Mouse (Mus musculus): Measurements from ENCODE around the gene Nrf1. TPM values are rescaled to one million over a fixed set of nuclear protein-coding genes. Genes with fewer than 3 reads are reported as not detected.

Nrf1 gene
- polyA plus RNA-seq, 1 experiment from 2014 or later, result 60.9 TPM

DNA sequence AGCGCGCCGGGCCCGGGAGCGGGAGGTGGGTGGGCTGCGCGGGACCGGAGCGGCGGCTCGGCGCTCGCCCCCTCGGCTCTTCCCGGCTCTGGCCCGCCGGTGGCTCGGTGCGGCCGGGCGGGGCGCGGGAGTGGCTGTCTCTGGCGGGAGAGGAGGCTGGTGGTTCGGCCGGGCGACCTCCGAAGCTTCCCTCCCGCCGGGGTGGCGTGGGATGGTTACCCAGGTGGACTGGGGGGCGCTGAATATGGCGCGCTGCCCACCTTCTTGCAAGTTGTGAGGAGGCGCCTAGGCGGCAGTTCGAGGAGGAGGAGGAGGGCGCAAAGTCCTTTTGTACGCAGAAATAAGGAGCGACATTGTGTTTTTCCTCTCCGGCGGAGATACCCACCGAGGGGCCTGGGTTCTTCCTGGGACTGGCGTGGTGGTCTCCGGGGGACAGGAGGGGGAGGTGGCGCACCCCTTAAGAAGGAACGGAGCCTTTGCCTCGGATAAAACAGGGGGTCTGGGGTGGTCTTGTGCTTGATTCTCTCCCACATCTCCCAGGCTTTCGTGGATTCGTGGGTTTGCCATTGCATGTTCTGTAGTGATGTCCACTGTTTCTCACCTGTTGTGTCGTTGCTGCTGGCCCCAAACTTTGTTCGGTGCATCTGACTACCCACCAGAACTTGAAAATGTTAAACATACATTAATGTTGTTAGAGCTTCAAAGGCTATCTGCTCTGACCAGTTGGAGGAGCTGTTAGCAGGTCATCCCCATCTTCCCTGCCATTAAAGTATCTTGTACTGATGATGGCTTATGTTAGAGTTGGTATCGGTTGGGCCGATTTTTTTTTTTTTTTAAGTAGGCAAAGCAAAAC lies 939 bp downstream of the Nrf1 start:
- H3K4me2 ChIP-seq (replicated peaks; ENCODE audit: low read depth, low read length), result peak overlapping the region; percentile 68
- H3K9ac ChIP-seq (replicated peaks; ENCODE audit: low read depth, low read length), result peak overlapping the region; percentile 100
- peak overlapping the region; percentile 97 for H3K4me3 ChIP-seq (ENCODE audit: low read depth, low read length)
- H3K27ac ChIP-seq (ENCODE audit: low read length), result peak overlapping the region; percentile 100
- H3K36me3 ChIP-seq (ENCODE audit: control insufficient read depth, insufficient read depth, low read length), result no peaks in the 10 kb centered on the region; the same call in 1 of the 2 replicates
- peaks cover 12% of the 10 kb centered on the region for H3K4me1 ChIP-seq (ENCODE audit: control insufficient read depth, insufficient read depth, low read length)
- ATAC-seq (ENCODE audit: insufficient number of reproducible peaks, insufficient read depth, low FRiP score, low read depth), result peak; percentile 54
- H3K9me3 ChIP-seq (ENCODE audit: control insufficient read depth, low read depth, low read length), result no peaks in the 10 kb centered on the region
- under 1% methylated on average over 46 of the region's 54 CpGs for WGBS
- no peaks in the 10 kb centered on the region for H3K27me3 ChIP-seq (ENCODE audit: control insufficient read depth, insufficient read depth, low read length)

DNA sequence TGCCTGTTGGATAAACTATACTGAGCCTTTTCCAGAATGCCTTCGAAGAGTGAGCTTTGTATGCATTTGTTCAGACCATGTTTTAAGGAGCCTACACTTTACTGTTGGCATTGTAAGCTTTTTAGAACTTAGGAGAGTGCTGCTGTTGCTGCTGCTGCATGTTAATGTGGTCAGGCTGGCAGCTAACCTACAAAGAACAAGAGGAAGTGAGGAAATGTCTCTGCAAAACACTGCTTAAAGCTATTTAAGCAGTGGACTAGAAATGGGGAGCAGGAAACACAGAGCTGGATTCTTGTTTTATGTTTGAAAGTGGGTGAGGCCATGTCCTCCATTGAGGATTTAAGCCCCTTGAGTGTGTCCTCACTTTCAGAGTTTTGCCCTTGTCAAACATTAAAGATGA lies 5.3 kb downstream of the Nrf1 start:
- Histone ChIP-seq H3K4me2 (replicated peaks; ENCODE audit: low read depth, low read length) (no peak overlapping the region), H3K4me3 (ENCODE audit: low read depth, low read length) (no peak overlapping the region), H3K9ac (replicated peaks; ENCODE audit: low read depth, low read length) (no peak overlapping the region), H3K27ac (ENCODE audit: low read length) (no peak overlapping the region), H3K4me1 (ENCODE audit: control insufficient read depth, insufficient read depth, low read length) (peaks cover 9% of the 10 kb centered on the region; the same call in 1 of the 2 replicates), H3K36me3 (ENCODE audit: control insufficient read depth, insufficient read depth, low read length) (no peaks in the 10 kb centered on the region; the same call in 1 of the 2 replicates), H3K27me3 (ENCODE audit: control insufficient read depth, insufficient read depth, low read length) (no peaks in the 10 kb centered on the region), H3K9me3 (ENCODE audit: control insufficient read depth, low read depth, low read length) (no peaks in the 10 kb centered on the region)
- 78% methylated on average over 1 of the region's 1 CpGs for WGBS
- no peak for ATAC-seq (ENCODE audit: insufficient number of reproducible peaks, insufficient read depth, low FRiP score, low read depth)

DNA sequence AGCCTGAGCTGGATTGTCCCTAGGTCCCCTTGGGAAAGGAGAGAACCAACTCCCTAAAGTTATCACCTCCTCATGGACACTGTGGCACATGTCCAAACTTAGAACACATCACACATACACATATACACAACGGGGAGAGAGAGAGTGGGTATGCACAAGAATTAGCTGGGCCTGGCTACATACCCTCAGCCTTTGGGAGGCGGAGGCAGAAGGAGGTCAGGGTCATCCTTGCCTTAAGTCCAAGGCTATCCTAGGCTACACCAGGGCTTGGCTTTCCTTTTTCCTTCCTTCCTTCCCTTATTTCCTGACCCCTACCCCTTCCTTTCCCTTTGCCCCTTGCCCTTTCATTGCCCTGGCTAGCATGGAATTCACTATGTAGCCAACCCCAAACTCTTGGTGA lies 14.8 kb downstream of the Nrf1 start:
- Histone ChIP-seq H3K4me1 (ENCODE audit: control insufficient read depth, insufficient read depth, low read length) (no peaks in the 10 kb centered on the region), H3K9ac (replicated peaks; ENCODE audit: low read depth, low read length) (no peak overlapping the region), H3K27ac (ENCODE audit: low read length) (no peak overlapping the region), H3K4me3 (ENCODE audit: low read depth, low read length) (no peak overlapping the region), H3K27me3 (ENCODE audit: control insufficient read depth, insufficient read depth, low read length) (no peaks in the 10 kb centered on the region), H3K9me3 (ENCODE audit: control insufficient read depth, low read depth, low read length) (no peaks in the 10 kb centered on the region), H3K4me2 (replicated peaks; ENCODE audit: low read depth, low read length) (no peak overlapping the region), H3K36me3 (ENCODE audit: control insufficient read depth, insufficient read depth, low read length) (no peaks in the 10 kb centered on the region)
- WGBS, result 98% methylated on average over 2 of the region's 2 CpGs
- ATAC-seq (ENCODE audit: insufficient number of reproducible peaks, insufficient read depth, low FRiP score, low read depth), result no peak

DNA sequence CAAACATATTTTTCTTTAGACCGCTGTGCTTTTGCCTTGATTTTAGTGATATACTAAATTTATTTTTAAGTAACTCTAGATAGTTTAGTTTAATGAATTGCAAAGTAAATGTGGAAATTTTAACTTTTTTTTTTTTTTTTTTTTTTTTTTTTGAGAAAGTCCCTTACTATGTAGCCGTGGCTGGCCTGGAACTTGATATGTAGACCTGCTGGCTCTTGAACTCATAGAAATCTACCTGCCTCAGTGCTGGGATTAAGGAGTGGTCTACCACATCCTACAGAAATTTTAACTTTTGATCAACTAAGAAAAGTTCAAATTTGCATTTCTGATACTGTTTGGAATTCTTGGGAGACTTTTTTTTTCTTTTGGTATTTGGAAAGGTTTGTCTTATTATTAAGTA lies 17.6 kb downstream of the Nrf1 start:
- Histone ChIP-seq H3K9ac (replicated peaks; ENCODE audit: low read depth, low read length) (no peak overlapping the region), H3K4me1 (ENCODE audit: control insufficient read depth, insufficient read depth, low read length) (no peaks in the 10 kb centered on the region), H3K27me3 (ENCODE audit: control insufficient read depth, insufficient read depth, low read length) (no peaks in the 10 kb centered on the region), H3K27ac (ENCODE audit: low read length) (no peak overlapping the region), H3K36me3 (ENCODE audit: control insufficient read depth, insufficient read depth, low read length) (no peaks in the 10 kb centered on the region), H3K4me3 (ENCODE audit: low read depth, low read length) (no peak overlapping the region), H3K4me2 (replicated peaks; ENCODE audit: low read depth, low read length) (no peak overlapping the region), H3K9me3 (ENCODE audit: control insufficient read depth, low read depth, low read length) (no peaks in the 10 kb centered on the region)
- ATAC-seq (ENCODE audit: insufficient number of reproducible peaks, insufficient read depth, low FRiP score, low read depth), result no peak
- 89% methylated on average over 2 of the region's 2 CpGs for WGBS

DNA sequence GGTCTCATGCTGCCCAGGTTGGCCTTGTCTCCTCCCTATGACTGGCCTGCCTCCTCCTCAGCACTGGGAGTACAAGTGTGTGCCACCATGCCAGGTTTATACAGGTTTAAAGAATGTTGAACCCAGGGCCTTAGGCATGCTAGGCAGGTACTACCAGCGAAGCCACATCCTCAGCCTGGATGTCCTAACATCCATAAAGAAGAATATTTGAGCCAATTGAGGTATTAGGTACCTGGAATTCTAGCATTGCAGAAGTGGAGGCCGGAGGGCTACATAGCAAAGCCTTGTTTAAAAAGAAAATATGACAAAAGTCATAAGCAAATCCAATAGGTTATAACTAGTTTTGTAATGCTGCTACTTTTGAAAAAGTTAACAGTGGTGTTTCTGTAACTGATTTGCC lies 19.0 kb downstream of the Nrf1 start:
- H3K9ac ChIP-seq (replicated peaks; ENCODE audit: low read depth, low read length), result no peak overlapping the region
- no peak overlapping the region for H3K4me2 ChIP-seq (replicated peaks; ENCODE audit: low read depth, low read length)
- no peaks in the 10 kb centered on the region for H3K36me3 ChIP-seq (ENCODE audit: control insufficient read depth, insufficient read depth, low read length)
- WGBS, result 94% methylated on average over 2 of the region's 2 CpGs
- H3K27me3 ChIP-seq (ENCODE audit: control insufficient read depth, insufficient read depth, low read length), result no peaks in the 10 kb centered on the region
- no peak overlapping the region for H3K4me3 ChIP-seq (ENCODE audit: low read depth, low read length)
- ATAC-seq (ENCODE audit: insufficient number of reproducible peaks, insufficient read depth, low FRiP score, low read depth), result no peak
- H3K9me3 ChIP-seq (ENCODE audit: control insufficient read depth, low read depth, low read length), result no peaks in the 10 kb centered on the region
- no peak overlapping the region for H3K27ac ChIP-seq (ENCODE audit: low read length)
- no peaks in the 10 kb centered on the region for H3K4me1 ChIP-seq (ENCODE audit: control insufficient read depth, insufficient read depth, low read length)

DNA sequence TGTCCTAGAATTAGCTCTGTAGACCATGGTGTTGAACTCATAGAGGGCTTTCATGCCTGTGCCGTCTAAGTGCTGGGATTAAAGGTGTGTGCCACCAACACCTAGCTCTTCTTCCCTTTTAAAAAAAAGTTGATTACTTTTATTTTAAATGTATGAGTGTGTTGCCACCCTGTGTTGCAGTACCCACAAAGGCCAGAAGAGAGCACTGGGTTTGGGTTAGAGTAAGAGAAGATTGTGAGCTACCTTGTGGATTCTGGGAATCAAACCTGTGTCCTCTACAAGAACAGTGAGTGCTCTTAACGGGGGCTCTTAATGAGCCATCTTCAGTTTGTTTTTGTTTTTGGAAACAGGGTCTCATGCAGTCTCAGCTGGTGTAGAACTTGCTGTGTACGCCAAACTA lies 24.7 kb downstream of the Nrf1 start:
- WGBS, result 77% methylated on average over 3 of the region's 3 CpGs
- no peaks in the 10 kb centered on the region for H3K36me3 ChIP-seq (ENCODE audit: control insufficient read depth, insufficient read depth, low read length)
- no peak overlapping the region for H3K27ac ChIP-seq (ENCODE audit: low read length)
- no peak overlapping the region for H3K4me2 ChIP-seq (replicated peaks; ENCODE audit: low read depth, low read length)
- H3K9me3 ChIP-seq (ENCODE audit: control insufficient read depth, low read depth, low read length), result no peaks in the 10 kb centered on the region
- no peak overlapping the region for H3K9ac ChIP-seq (replicated peaks; ENCODE audit: low read depth, low read length)
- no peak for ATAC-seq (ENCODE audit: insufficient number of reproducible peaks, insufficient read depth, low FRiP score, low read depth)
- no peaks in the 10 kb centered on the region for H3K27me3 ChIP-seq (ENCODE audit: control insufficient read depth, insufficient read depth, low read length)
- H3K4me1 ChIP-seq (ENCODE audit: control insufficient read depth, insufficient read depth, low read length), result no peaks in the 10 kb centered on the region
- H3K4me3 ChIP-seq (ENCODE audit: low read depth, low read length), result no peak overlapping the region

DNA sequence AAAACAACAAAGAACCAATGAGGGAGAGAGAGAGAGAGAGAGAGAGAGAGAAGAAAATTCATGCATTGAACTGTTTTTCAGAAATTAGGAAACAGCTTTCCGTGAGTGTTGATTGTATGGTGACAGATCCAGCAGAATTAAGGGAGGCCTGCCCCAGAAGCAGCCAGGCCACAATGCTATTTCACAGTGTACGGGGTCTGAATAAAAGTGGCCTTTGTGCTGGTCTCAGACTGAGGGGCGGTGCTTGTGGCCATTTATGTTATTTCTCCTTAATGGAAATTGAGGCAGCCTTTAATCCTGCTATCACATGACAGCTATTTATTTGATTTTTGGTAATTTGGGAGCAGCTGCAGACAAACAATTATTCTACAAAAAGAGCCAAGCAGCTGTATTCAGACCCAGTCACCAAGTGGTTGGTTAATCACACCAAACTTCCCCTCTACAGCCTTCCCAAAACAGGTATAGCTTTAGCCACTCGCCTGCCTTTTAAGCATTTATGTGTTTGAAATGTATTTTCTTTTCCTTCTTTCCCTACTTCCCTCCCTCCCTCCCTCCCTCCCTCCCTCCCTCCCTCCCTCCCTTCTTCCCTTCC lies 31.2 kb downstream of the Nrf1 start:
- Histone ChIP-seq H3K36me3 (ENCODE audit: control insufficient read depth, insufficient read depth, low read length) (no peaks in the 10 kb centered on the region), H3K9ac (replicated peaks; ENCODE audit: low read depth, low read length) (no peak overlapping the region), H3K27me3 (ENCODE audit: control insufficient read depth, insufficient read depth, low read length) (no peaks in the 10 kb centered on the region), H3K4me1 (ENCODE audit: control insufficient read depth, insufficient read depth, low read length) (no peaks in the 10 kb centered on the region), H3K4me2 (replicated peaks; ENCODE audit: low read depth, low read length) (no peak overlapping the region), H3K4me3 (ENCODE audit: low read depth, low read length) (no peak overlapping the region), H3K27ac (ENCODE audit: low read length) (no peak overlapping the region; the same call in 1 of the 2 replicates), H3K9me3 (ENCODE audit: control insufficient read depth, low read depth, low read length) (no peaks in the 10 kb centered on the region)
- WGBS, result 85% methylated on average over 4 of the region's 4 CpGs
- ATAC-seq (ENCODE audit: insufficient number of reproducible peaks, insufficient read depth, low FRiP score, low read depth), result no peak

DNA sequence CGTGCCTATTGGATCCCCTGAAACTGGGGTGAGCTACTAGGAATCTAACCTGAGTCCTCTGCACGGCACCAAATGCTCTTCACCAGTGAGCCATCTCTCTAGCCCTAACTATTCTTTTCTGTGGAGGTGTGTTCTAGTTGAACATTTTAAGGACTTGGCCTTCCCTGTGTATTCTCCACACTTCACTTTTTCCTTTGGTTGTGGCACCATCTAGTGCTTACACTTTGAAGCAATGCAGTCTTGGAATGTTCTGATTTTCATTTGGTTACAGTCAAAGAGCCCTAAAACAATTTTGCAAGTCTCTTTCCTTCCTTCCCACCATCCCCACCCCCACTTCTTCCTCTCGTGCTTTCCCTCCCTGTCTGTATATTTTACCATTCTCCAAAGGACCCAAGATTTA lies 33.6 kb downstream of the Nrf1 start:
- Histone ChIP-seq H3K9ac (replicated peaks; ENCODE audit: low read depth, low read length) (no peak overlapping the region), H3K4me1 (ENCODE audit: control insufficient read depth, insufficient read depth, low read length) (no peaks in the 10 kb centered on the region), H3K36me3 (ENCODE audit: control insufficient read depth, insufficient read depth, low read length) (no peaks in the 10 kb centered on the region), H3K9me3 (ENCODE audit: control insufficient read depth, low read depth, low read length) (no peaks in the 10 kb centered on the region), H3K27ac (ENCODE audit: low read length) (no peak overlapping the region), H3K4me3 (ENCODE audit: low read depth, low read length) (no peak overlapping the region), H3K4me2 (replicated peaks; ENCODE audit: low read depth, low read length) (no peak overlapping the region), H3K27me3 (ENCODE audit: control insufficient read depth, insufficient read depth, low read length) (no peaks in the 10 kb centered on the region)
- WGBS, result 75% methylated on average over 3 of the region's 3 CpGs
- ATAC-seq (ENCODE audit: insufficient number of reproducible peaks, insufficient read depth, low FRiP score, low read depth), result no peak
